Mouse (Mus musculus) MEL (cell line): Measurements from ENCODE around the gene Nmi. TPM values are rescaled to one million over a fixed set of nuclear protein-coding genes. Genes with fewer than 3 reads are reported as not detected.
A peak's percentile ranks its signal among the peaks of the same experiment; 100 is the strongest.

ENCODE experiments used
- DNase-seq: peaks from one replicate; pipeline ENCODE4 v3.0.0; 2011; ENCODE audit warnings: low read depth, low spot score
- H3K27ac ChIP-seq: 2 replicates; pipeline ENCODE4 v1.5.1; 2012; ENCODE audit warnings: low read depth, mild to moderate bottlenecking, control low read depth, low read length, moderate library complexity; ENCODE audit not compliant: control insufficient read depth
- H3K27me3 ChIP-seq, 2 experiments: fragments of 150-350 bp in 1 of 2; sonication (generic) in 1 of 2; 2 replicates each; pipeline ENCODE4 v1.6.1; 2012; ENCODE audit warnings: low read length in 2 of 2, mild to moderate bottlenecking in 2 of 2, improper control_type of control experiment in 1 of 2, moderate library complexity in 1 of 2; ENCODE audit not compliant: insufficient read depth in 2 of 2, control insufficient read depth in 1 of 2
- H3K36me3 ChIP-seq, 2 experiments: 2 replicates each; pipeline ENCODE4 v1.6.1; 2012 to 2014; ENCODE audit warnings: low read length in 2 of 2, improper control_type of control experiment in 1 of 2, inconsistent platforms in 1 of 2, mild to moderate bottlenecking in 1 of 2; ENCODE audit not compliant: insufficient read depth in 2 of 2, control insufficient read depth in 1 of 2
- H3K4me1 ChIP-seq, 2 experiments: fragments of 150-350 bp in 1 of 2; sonication (generic) in 1 of 2; 2 replicates each; pipeline ENCODE4 v1.6.1; 2012; ENCODE audit warnings: low read length in 2 of 2, improper control_type of control experiment in 1 of 2, mild to moderate bottlenecking in 1 of 2; ENCODE audit not compliant: insufficient read depth in 2 of 2, control insufficient read depth in 1 of 2
- H3K4me3 ChIP-seq, 2 experiments: fragments of 150-350 bp in 1 of 2; sonication (generic) in 1 of 2; 2 replicates each; pipeline ENCODE4 v1.5.1; 2012; ENCODE audit warnings: low read depth in 2 of 2, low read length in 2 of 2, mild to moderate bottlenecking in 2 of 2, moderate library complexity in 2 of 2, control low read depth in 1 of 2, improper control_type of control experiment in 1 of 2; ENCODE audit not compliant: control insufficient read depth in 1 of 2, insufficient read depth in 1 of 2
- H3K79me2 ChIP-seq: 2 replicates; pipeline ENCODE4 v1.6.1; 2012; ENCODE audit warnings: mild to moderate bottlenecking, low read length, moderate library complexity; ENCODE audit not compliant: control insufficient read depth, poor library complexity, insufficient read depth
- H3K9ac ChIP-seq: 2 replicates; pipeline ENCODE4 v1.6.1; 2012; ENCODE audit warnings: low read depth, mild to moderate bottlenecking, control low read depth, low read length, moderate library complexity; ENCODE audit not compliant: control insufficient read depth, poor library complexity, severe bottlenecking
- H3K9me3 ChIP-seq: fragments of 150-350 bp; sonication (generic); replicated peaks from 2 replicates; pipeline ENCODE4 v1.6.1; 2012; ENCODE audit warnings: mild to moderate bottlenecking, low read length, improper control_type of control experiment, moderate library complexity; ENCODE audit not compliant: insufficient read depth
- CHD1 ChIP-seq: IDR thresholded peaks from 2 replicates; pipeline ENCODE4 v1.6.1; 2012; ENCODE audit warnings: low read depth, mild to moderate bottlenecking, inconsistent platforms, low read length, improper control_type of control experiment
- CHD2 ChIP-seq: IDR thresholded peaks from 2 replicates; pipeline ENCODE4 v1.6.1; 2011; ENCODE audit warnings: low read length, improper control_type of control experiment
- GABPA ChIP-seq: IDR thresholded peaks from 2 replicates; pipeline ENCODE4 v1.6.1; 2012; ENCODE audit warnings: low read depth, mild to moderate bottlenecking, inconsistent platforms, low read length, improper control_type of control experiment, moderate library complexity
- HCFC1 ChIP-seq: IDR thresholded peaks from 2 replicates; pipeline ENCODE4 v1.6.1; 2012; ENCODE audit warnings: low read depth, mild to moderate bottlenecking, inconsistent platforms, low read length, improper control_type of control experiment, moderate library complexity
- JUND ChIP-seq: IDR thresholded peaks from 2 replicates; pipeline ENCODE4 v1.6.1; 2011; ENCODE audit warnings: low read depth, mild to moderate bottlenecking, improper control_type of control experiment, low read length
- MAX ChIP-seq: IDR thresholded peaks from 2 replicates; pipeline ENCODE4 v1.6.1; 2011; ENCODE audit warnings: low read length, improper control_type of control experiment
- MEF2A ChIP-seq: IDR thresholded peaks from 2 replicates; pipeline ENCODE4 v1.6.1; 2014; ENCODE audit warnings: low read depth, mild to moderate bottlenecking, inconsistent platforms, low read length, improper control_type of control experiment; ENCODE audit not compliant: poor library complexity, insufficient replicate concordance, severe bottlenecking; ENCODE audit errors: extremely low read depth
- MXI1 ChIP-seq: IDR thresholded peaks from 2 replicates; pipeline ENCODE4 v1.6.1; 2011; ENCODE audit warnings: mild to moderate bottlenecking, low read depth, low read length, improper control_type of control experiment
- NELFE ChIP-seq: IDR thresholded peaks from 2 replicates; pipeline ENCODE4 v1.6.1; 2011; ENCODE audit warnings: low read depth, low read length, improper control_type of control experiment
- RAD21 ChIP-seq: IDR thresholded peaks from 2 replicates; pipeline ENCODE4 v1.6.1; 2011; ENCODE audit warnings: mild to moderate bottlenecking, low read depth, low read length, improper control_type of control experiment
- RCOR1 ChIP-seq: IDR thresholded peaks from 2 replicates; pipeline ENCODE4 v1.6.1; 2012; ENCODE audit warnings: low read depth, mild to moderate bottlenecking, inconsistent platforms, low read length, improper control_type of control experiment
- SMC3 ChIP-seq: IDR thresholded peaks from 2 replicates; pipeline ENCODE4 v1.6.1; 2011; ENCODE audit warnings: low read depth, low read length, improper control_type of control experiment
- TAL1 ChIP-seq: IDR thresholded peaks from 2 replicates; pipeline ENCODE4 v1.6.1; 2012; ENCODE audit warnings: mild to moderate bottlenecking, inconsistent platforms, low read length, moderate library complexity, mixed read lengths
- TBP ChIP-seq: IDR thresholded peaks from 2 replicates; pipeline ENCODE4 v1.8.0; 2011; ENCODE audit warnings: low read depth, low read length, improper control_type of control experiment
- USF1 ChIP-seq: IDR thresholded peaks from 2 replicates; pipeline ENCODE4 v1.6.1; 2014; ENCODE audit warnings: low read depth, mild to moderate bottlenecking, inconsistent platforms, low read length, improper control_type of control experiment, moderate library complexity
- USF2 ChIP-seq, 2 experiments: IDR thresholded peaks; 2 replicates each; pipeline ENCODE4 v1.6.1; 2011 to 2012; ENCODE audit warnings: improper control_type of control experiment in 2 of 2, low read length in 2 of 2, borderline replicate concordance in 1 of 2, inconsistent platforms in 1 of 2, low read depth in 1 of 2, mild to moderate bottlenecking in 1 of 2; ENCODE audit not compliant: insufficient read depth in 1 of 2
- ZC3H11A ChIP-seq: IDR thresholded peaks from 2 replicates; pipeline ENCODE4 v1.6.1; 2012; ENCODE audit warnings: low read depth, mild to moderate bottlenecking, inconsistent platforms, low read length, improper control_type of control experiment
- ZKSCAN1 ChIP-seq: IDR thresholded peaks from 2 replicates; pipeline ENCODE4 v1.6.1; 2012; ENCODE audit warnings: low read depth, mild to moderate bottlenecking, inconsistent platforms, low read length, improper control_type of control experiment, moderate library complexity
- ZMIZ1 ChIP-seq: IDR thresholded peaks from 2 replicates; pipeline ENCODE4 v1.6.1; 2012; ENCODE audit warnings: low read depth, mild to moderate bottlenecking, inconsistent platforms, low read length, improper control_type of control experiment, moderate library complexity
- polyA plus RNA-seq, 2 experiments: library from polyadenylated mRNA; stranded (reverse) in 1 of 2; unstranded in 1 of 2; fragments of >175 nt in 1 of 2; fragments of >200 nt in 1 of 2; gene quantifications; 2 replicates each; pipeline versions ENCODE4 v1.2.1 to v1.2.4; 2012; ENCODE audit warnings: low replicate concordance in 2 of 2, low read depth in 1 of 2; ENCODE audit not compliant: insufficient read length in 2 of 2, insufficient read depth in 1 of 2, missing spikeins in 1 of 2
- total RNA-seq: library from RNA; depleted of rRNA; stranded (reverse); fragments of 300-350 nt; gene quantifications from 2 replicates; pipeline ENCODE4 v1.2.3, GENCODE M21; 2012

Gene Nmi
- total and polyA plus RNA-seq, 3 experiments, result 12.1 to 14.1 TPM; not detected in 1

- TF ChIP-seq TBP (peak; percentile 82; the same call in 1 of the 2 replicates), GABPA (no peak), MEF2A (no peak), JUND (no peak), RCOR1 (peak; percentile 26; the same call in 1 of the 2 replicates), CHD1 (0 out of 2 replicates have a peak, but pooled peaks have one; percentile 83), TAL1 (peak; percentile 79), HCFC1 (no peak; the same call in 1 of the 2 replicates), ZC3H11A (no peak), RAD21 (no peak), CHD2 (no peak), NELFE (peak; percentile 58), MXI1 (peak; percentile 83), ZMIZ1 (peak; percentile 44; the same call in 1 of the 2 replicates)
Measured at GRCm38 (mm10) chr2:51933341-51934134, 39.8 kb downstream of the Nmi start (continued).

DNA sequence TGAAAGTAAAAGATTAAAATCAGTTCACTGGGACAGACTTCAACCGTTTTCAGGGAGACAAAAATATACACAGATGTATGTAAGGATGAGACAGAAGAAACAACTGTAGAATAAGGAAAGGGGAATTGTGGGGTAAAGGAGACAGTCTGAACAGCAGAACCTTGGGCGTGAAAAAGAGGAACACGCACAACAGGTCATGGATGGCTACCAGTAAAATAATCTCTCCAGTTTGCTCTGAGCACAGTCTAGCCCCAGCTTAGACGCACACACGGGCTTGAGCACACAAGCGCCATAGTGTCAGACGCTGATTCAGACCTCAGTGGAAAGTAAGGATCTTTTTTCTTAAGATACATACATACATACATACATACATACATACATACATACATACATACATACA lies 42.1 kb downstream of the Nmi start:
- DNase-seq, result peak; percentile 51
- Histone ChIP-seq H3K9ac (no peak overlapping the region), H3K36me3 (peaks cover 26 to 43% of the 10 kb centered on the region in 2 experiments), H3K4me1 (peaks cover 14 to 20% of the 10 kb centered on the region in 2 experiments), H3K27me3 (no peaks in the 10 kb centered on the region), H3K4me3 (no peak overlapping the region), H3K79me2 (peaks cover 36% of the 10 kb centered on the region), H3K27ac (no peak overlapping the region), H3K9me3 (no peaks in the 10 kb centered on the region)
- TF ChIP-seq ZKSCAN1, result no peak
- TF ChIP-seq USF2 (IDR thresholded peaks at IDR 0.05; ENCODE audit: borderline replicate concordance in 1 of 2, insufficient read depth in 1 of 2, low read depth in 1 of 2, low read length in 2 of 2), result no peak
- TF ChIP-seq MAX, result no peak
- TF ChIP-seq SMC3, result no peak
- TF ChIP-seq MXI1, result no peak
- no peak for TF ChIP-seq USF1
- TF ChIP-seq ZMIZ1, result no peak
- TF ChIP-seq TAL1, result no peak
